Comparison of ENCODE assay signal across 8 mouse cellular contexts in the genomic region with DNA sequence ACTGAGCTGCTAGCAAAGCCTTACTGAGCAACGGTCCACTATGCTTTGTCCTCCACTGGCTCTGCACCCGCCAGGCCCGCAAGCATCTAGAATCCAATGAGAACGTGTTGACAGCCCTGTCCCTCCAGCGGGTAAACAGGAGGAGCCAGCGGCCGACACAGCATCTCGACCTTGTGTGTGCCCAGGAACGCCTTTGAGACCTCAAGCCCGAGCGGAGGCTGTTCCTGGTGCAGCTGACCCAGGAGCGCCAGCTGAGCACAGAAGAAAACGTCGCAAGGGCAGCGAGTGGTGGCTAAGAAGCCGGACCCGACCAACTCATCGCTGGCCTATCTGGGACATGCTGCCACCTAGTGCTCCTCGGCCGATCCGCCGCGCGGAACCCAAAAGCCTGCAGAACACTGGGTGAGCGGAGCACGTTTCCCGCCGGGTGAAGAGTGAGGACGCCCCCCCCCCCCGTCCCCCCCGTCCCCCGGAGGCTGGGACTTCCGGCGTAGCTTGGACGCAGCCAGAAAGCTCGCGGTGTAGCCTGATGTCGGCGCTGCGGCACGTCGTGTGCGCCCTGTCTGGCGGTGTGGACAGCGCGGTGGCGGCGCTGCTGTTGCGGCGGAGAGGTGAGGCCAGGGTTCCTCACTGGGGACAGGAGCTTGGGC. TPM values are rescaled to one million over a fixed set of nuclear protein-coding genes. Genes with fewer than 3 reads are reported as not detected.
A peak's percentile ranks its signal among the peaks of the same experiment; 100 is the strongest.
DNase-seq lines count a peak whose midpoint lies in the region; ATAC-seq and TF ChIP-seq lines count a peak whose summit lies in the region.

Trmu (plus strand) TSS at position 465 of the 650 bp plus-strand sequence.

- in situ Hi-C loops in Patski (cut with MboI; ENCODE audit: low pct_unique_long_range_greater_than_20kb) = no loop called here

- H3K9me3 ChIP-seq in hindbrain, embryonic 14.5 days (ENCODE audit: control insufficient read depth, low read length) = no peaks in the 10 kb centered on the region

- TF ChIP-seq CTCF in Patski (IDR thresholded peaks at IDR 0.05) = no peak

- CTCF ChIA-PET in Patski (lab: Charles Lee) = interaction anchor here (0.8 to 1.1 kb wide), 5 partner anchors 11 to 176 kb away, joined by 3 to 4 read pairs (median 3); partner anchors contain the start of gene Ppara

- H3K27me3 ChIP-seq in Patski = no peaks in the 10 kb centered on the region
- no peaks in the 10 kb centered on the region for H3K27me3 ChIP-seq in hindbrain, embryonic 14.5 days (ENCODE audit: control insufficient read depth, insufficient read depth, low read length)

- peak within 1 kb of the TSS; percentile 94 for H3K9ac ChIP-seq in hindbrain, embryonic 14.5 days

- peak within 1 kb of the TSS; percentile 88 for H3K4me3 ChIP-seq in hindbrain, embryonic 14.5 days (replicated peaks; ENCODE audit: low read length)

- H3K4me1 ChIP-seq in hindbrain, embryonic 14.5 days (replicated peaks; ENCODE audit: control insufficient read depth, insufficient read depth, low read length) = peaks cover 19% of the 10 kb centered on the region

- peak within 1 kb of the TSS; percentile 97 for H3K4me2 ChIP-seq in hindbrain, embryonic 14.5 days (replicated peaks)

- DNase-seq in Patski (ENCODE audit: low read depth, low spot score) = peak; percentile 69
- peak; percentile 94 to 95 for DNase-seq in cerebellum, postnatal 14 days
- DNase-seq in frontal cortex, postnatal 25 days (ENCODE audit: low spot score in 2 of 2) = peak; percentile 82 to 83
- DNase-seq in hindbrain, embryonic 14.5 days (ENCODE audit: low spot score) = peak; percentile 90
- peak; percentile 87 to 89 for DNase-seq in layer of hippocampus, postnatal 36 days
- DNase-seq in lung, postnatal 36 days = peak; percentile 93
- peak; percentile 97 for DNase-seq in retina, postnatal 1 day
- peak; percentile 80 to 88 for DNase-seq in urinary bladder, adult 18-20 months (ENCODE audit: low spot score in 2 of 2)

- POLR2A ChIA-PET in Patski (lab: Charles Lee) = interaction anchor here (0.9 to 1.4 kb wide), 2 partner anchors 20 to 156 kb away, joined by 3 read pairs; partner anchors contain the start of gene Gtse1

- H3K27ac ChIP-seq in hindbrain, embryonic 14.5 days = peak within 1 kb of the TSS; percentile 91

- ATAC-seq in Patski = peak; percentile 81
- ATAC-seq in hindbrain, embryonic 14.5 days (ENCODE audit: low FRiP score) = peak; percentile 96

- under 1% methylated on average over 41 of the region's 50 CpGs for WGBS in hindbrain, embryonic 14.5 days

- H3K36me3 ChIP-seq in hindbrain, embryonic 14.5 days (replicated peaks; ENCODE audit: control insufficient read depth, insufficient read depth) = peaks cover 15% of the 10 kb centered on the region

RNA-seq across cellular contexts. Expression of gene Trmu, which starts in this region (rescaled TPM):
- 22.9 TPM for polyA plus RNA-seq in Patski (2021)
- 30.7 and 30.9 TPM in 2 replicates for polyA plus RNA-seq in hindbrain, embryonic 14.5 days (2014; fragmentation: Nextera tagmentation; extraction: Ambion mirVana)
- 10 to 100 TPM; 33.9 to 36.8 TPM for total RNA-seq in layer of hippocampus, postnatal 36 days (2021)

Comparison
In these comparisons a context has a peak if more than half of its experiments do, and no peak if none do; other contexts are left out.
1. Peak in every context shown above with its lines: DNase-seq, ATAC-seq, H3K4me3 ChIP-seq and H3K27ac ChIP-seq.